Mouse (Mus musculus): Measurements from ENCODE around the gene Evi5l.

DNA sequence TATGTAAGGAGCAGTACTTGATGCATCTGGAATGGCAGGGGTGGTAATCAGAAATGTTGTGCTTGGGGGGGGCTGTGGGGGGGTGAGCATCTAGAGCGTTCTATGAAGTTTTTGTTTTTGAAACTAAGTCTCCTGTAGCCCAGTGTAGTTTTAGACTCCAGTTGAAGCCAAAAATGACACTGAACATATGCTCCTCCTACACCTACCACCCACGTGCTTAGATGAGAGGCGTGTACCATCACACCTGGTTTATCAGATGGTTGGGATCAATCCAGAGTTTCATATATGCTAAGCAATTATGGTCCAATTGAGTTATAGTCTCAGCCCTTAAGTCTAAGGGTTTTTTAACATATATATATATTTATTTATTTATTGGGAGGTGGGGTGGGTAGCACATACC, 53.2 kb downstream of the Evi5l start:
- TF ChIP-seq CTCF (conservative IDR thresholded peaks at IDR 0.05; ENCODE audit: insufficient read depth, insufficient read length, low read depth, low read length), result no peak
- no peak for TF ChIP-seq POLR2A (IDR thresholded peaks at IDR 0.05; ENCODE audit: low read depth, low read length)

All from kidney, adult 2 months (tissue).